Mouse (Mus musculus) neutrophil, adult 5-6 weeks (primary cell): ENCODE results near the gene Slc13a2. TPM values are rescaled to one million over a fixed set of nuclear protein-coding genes. Genes with fewer than 3 reads are reported as not detected.

ENCODE experiments used
- ATAC-seq: fragments of 151-379, 151-347 bp; 2 replicates; pipeline ENCODE4 v1.8.0; 2017; ENCODE audit warnings: mild to moderate bottlenecking, moderate TSS enrichment; ENCODE audit not compliant: insufficient number of reproducible peaks, poor library complexity, low FRiP score, severe bottlenecking; ENCODE audit errors: extremely low read depth
- total RNA-seq: library from RNA; stranded (forward); fragments of 200-1000 nt; gene quantifications from 2 replicates; pipeline ENCODE4 v1.2.3, GENCODE M21; 2017

Gene Slc13a2
- total RNA-seq, 1 experiment from 2014 or later = 0.47 TPM

- no peak for ATAC-seq
Observed at GRCm38 (mm10) chr11:78438399-78438930, 16.4 kb upstream of the Slc13a2 start.

- no peak for ATAC-seq
Observed at GRCm38 (mm10) chr11:78437182-78437581, 15.2 kb upstream of the Slc13a2 start.

- no peak for ATAC-seq
Observed at GRCm38 (mm10) chr11:78435776-78436349, 13.8 kb upstream of the Slc13a2 start.

GRCm38 (mm10) chr11:78434052-78434451 lies 12.0 kb upstream of the Slc13a2 start:
- ATAC-seq = no peak

GRCm38 (mm10) chr11:78431176-78431575 lies 9.2 kb upstream of the Slc13a2 start:
- ATAC-seq = no peak

GRCm38 (mm10) chr11:78430195-78430878 lies 8.3 kb upstream of the Slc13a2 start:
- no peak for ATAC-seq

- no peak for ATAC-seq
Observed at GRCm38 (mm10) chr11:78428309-78428708, 6.3 kb upstream of the Slc13a2 start.

- ATAC-seq = no peak
Observed at GRCm38 (mm10) chr11:78427655-78428054, 5.6 kb upstream of the Slc13a2 start.

GRCm38 (mm10) chr11:78425572-78425971 lies 3.6 kb upstream of the Slc13a2 start:
- ATAC-seq = no peak

GRCm38 (mm10) chr11:78424352-78424751 lies 2.3 kb upstream of the Slc13a2 start:
- no peak for ATAC-seq

- ATAC-seq = no peak
Observed at GRCm38 (mm10) chr11:78421201-78422009, 612 bp downstream of the Slc13a2 start.

GRCm38 (mm10) chr11:78420263-78420889 lies 1.6 kb downstream of the Slc13a2 start:
- ATAC-seq = no peak

- ATAC-seq = no peak
Observed at GRCm38 (mm10) chr11:78416854-78417253, 5.2 kb downstream of the Slc13a2 start.

- ATAC-seq = no peak
Observed at GRCm38 (mm10) chr11:78412861-78413260, 9.2 kb downstream of the Slc13a2 start.

GRCm38 (mm10) chr11:78412324-78412850 lies 9.6 kb downstream of the Slc13a2 start:
- no peak for ATAC-seq

- ATAC-seq = no peak
Observed at GRCm38 (mm10) chr11:78411606-78412323, 10.3 kb downstream of the Slc13a2 start.

GRCm38 (mm10) chr11:78408256-78409240 lies 13.5 kb downstream of the Slc13a2 start:
- ATAC-seq = no peak
